Mouse (Mus musculus) E14TG2a.4 (cell line): Measurements from ENCODE around the gene Gm10382.
A peak's percentile ranks its signal among the peaks of the same experiment; 100 is the strongest.
"Not testable (repeated sequence)": the region's sequence is repeated elsewhere in the genome, so short reads cannot be mapped to it uniquely, and the experiment has no call there.

Source experiments
- H3K27me3 ChIP-seq: 2 replicates; pipeline ENCODE4 v1.6.1; 2014; ENCODE audit warnings: low read length, control low read depth; ENCODE audit not compliant: insufficient read depth
- H3K36me3 ChIP-seq: 2 replicates; pipeline ENCODE4 v1.6.1; 2014; ENCODE audit warnings: low read length, control low read depth; ENCODE audit not compliant: insufficient read depth
- H3K4me1 ChIP-seq: replicated peaks from 2 replicates; pipeline ENCODE4 v1.6.1; 2014; ENCODE audit warnings: low read depth, low read length, control low read depth
- H3K4me3 ChIP-seq: replicated peaks from 2 replicates; pipeline ENCODE4 v1.5.1; 2014; ENCODE audit warnings: mild to moderate bottlenecking, low read length
- H3K9me3 ChIP-seq: 2 replicates; pipeline ENCODE4 v1.6.1; 2014; ENCODE audit warnings: low read length, control low read depth
- CTCF ChIP-seq: conservative IDR thresholded peaks from 2 replicates; pipeline ENCODE4 v1.5.1; 2014; ENCODE audit warnings: low read length
- NANOG ChIP-seq: IDR thresholded peaks from 2 replicates; pipeline ENCODE4 v1.6.1; 2014; ENCODE audit warnings: borderline replicate concordance, low read length, mixed read lengths
- POU5F1 ChIP-seq: IDR thresholded peaks from 2 replicates; pipeline ENCODE4 v1.6.1; 2014; ENCODE audit warnings: low read length, borderline replicate concordance

Gm10382 gene

DNA sequence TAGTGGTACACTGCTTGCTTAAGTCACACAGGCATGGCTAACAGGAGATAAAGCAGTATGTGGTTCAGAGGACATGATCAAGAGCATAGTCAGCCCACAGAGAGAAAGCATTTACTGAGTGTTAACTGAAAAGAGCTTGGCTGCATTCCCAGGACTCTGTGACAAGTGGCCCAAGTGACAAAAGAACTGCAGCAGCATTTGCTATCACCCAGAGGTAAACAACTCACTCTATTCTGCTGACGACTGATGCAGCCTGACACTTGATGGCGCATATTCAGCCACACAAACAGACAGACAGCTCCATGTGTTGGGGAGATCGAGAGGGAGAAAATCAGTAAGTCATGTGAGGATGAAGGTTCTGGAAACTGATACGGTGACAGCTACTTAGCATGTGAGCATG is 24.6 kb downstream of the Gm10382 start:
- peaks cover 27% of the 10 kb centered on the region for H3K4me1 ChIP-seq
- no peak overlapping the region for H3K4me3 ChIP-seq
- no peaks in the 10 kb centered on the region for H3K9me3 ChIP-seq
- peaks cover 62% of the 10 kb centered on the region for H3K36me3 ChIP-seq
- no peaks in the 10 kb centered on the region for H3K27me3 ChIP-seq
- no peak for TF ChIP-seq POU5F1
- no peak for TF ChIP-seq CTCF
- TF ChIP-seq NANOG: no peak

DNA sequence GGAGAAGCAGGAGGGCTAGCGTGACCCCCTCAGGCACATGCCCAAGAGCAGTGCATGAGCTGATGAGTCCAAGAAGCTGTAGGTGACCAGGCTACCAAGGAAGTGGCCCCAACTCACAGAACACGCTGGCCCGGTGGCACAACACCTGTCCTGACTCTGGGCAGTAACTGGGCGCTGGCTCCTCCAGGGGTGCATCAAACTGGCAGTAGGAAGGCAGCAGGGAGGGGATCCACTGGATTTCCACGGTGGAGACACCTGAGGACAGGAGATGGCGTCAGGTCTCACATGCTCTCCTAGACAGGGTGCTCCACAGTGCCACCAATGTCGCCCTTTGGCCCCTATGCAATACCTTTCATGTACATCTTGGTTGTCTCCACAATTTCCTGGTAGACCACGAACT is 27.1 kb downstream of the Gm10382 start:
- Histone ChIP-seq H3K4me1 (peaks cover 36% of the 10 kb centered on the region), H3K4me3 (no peak overlapping the region), H3K36me3 (peaks cover 86% of the 10 kb centered on the region), H3K9me3 (no peaks in the 10 kb centered on the region), H3K27me3 (no peaks in the 10 kb centered on the region)
- TF ChIP-seq CTCF (no peak), POU5F1 (no peak)

- Histone ChIP-seq H3K27me3 (no peaks in the 10 kb centered on the region), H3K9me3 (no peaks in the 10 kb centered on the region), H3K36me3 (peaks cover 100% of the 10 kb centered on the region), H3K4me3 (peak overlapping the region; percentile 70), H3K4me1 (peaks cover 36% of the 10 kb centered on the region)
- TF ChIP-seq NANOG (no peak), POU5F1 (no peak), CTCF (no peak)
Measured at GRCm38 (mm10) chr5:125418636-125419035, 29.5 kb downstream of the Gm10382 start.

- no peak for TF ChIP-seq CTCF
- TF ChIP-seq POU5F1: no peak
- no peak for TF ChIP-seq NANOG
- H3K4me1 ChIP-seq: peaks cover 36% of the 10 kb centered on the region
- H3K9me3 ChIP-seq: no peaks in the 10 kb centered on the region
- H3K36me3 ChIP-seq: peaks cover 100% of the 10 kb centered on the region
- peak overlapping the region; percentile 70 for H3K4me3 ChIP-seq
- H3K27me3 ChIP-seq: no peaks in the 10 kb centered on the region
Measured at GRCm38 (mm10) chr5:125419124-125419523, 30.0 kb downstream of the Gm10382 start.

DNA sequence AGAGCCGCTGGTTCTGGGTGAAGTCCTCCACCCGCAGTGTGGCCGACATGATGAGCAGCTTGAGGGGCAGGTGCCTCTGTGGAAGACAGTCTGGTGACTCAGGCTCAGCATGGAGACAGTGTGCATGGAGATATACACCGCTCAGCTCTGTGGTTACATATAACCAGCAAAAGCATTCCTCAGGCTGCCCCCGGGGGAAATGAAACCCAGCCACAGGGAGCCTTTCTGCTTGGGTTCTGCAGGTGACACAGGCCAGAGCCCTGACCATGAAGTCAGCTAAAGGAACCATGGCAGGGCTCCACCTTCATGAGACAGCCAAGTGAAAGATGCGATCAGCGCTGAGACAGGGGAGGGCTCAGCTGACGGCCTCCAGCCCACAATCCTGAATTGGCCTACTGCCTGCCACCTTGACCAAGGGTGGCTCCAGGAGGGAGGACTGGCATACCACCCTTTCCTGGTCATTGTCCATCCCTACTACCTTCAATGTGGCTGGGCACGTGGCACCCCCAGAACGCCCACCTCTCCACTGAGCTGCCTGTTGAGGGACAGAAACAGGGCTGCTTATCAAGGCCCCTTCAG is 36.7 kb downstream of the Gm10382 start:
- Histone ChIP-seq H3K36me3 (peaks cover 100% of the 10 kb centered on the region), H3K9me3 (no peaks in the 10 kb centered on the region), H3K4me3 (no peak overlapping the region), H3K4me1 (peaks cover 64% of the 10 kb centered on the region), H3K27me3 (no peaks in the 10 kb centered on the region)
- TF ChIP-seq POU5F1 (no peak), CTCF (no peak), NANOG (no peak)

GRCm38 (mm10) chr5:125426343-125426742 is 37.2 kb downstream of the Gm10382 start:
- Histone ChIP-seq H3K4me3 (peak overlapping the region; percentile 23; the same call in 1 of the 2 replicates), H3K9me3 (no peaks in the 10 kb centered on the region), H3K4me1 (peaks cover 61% of the 10 kb centered on the region), H3K36me3 (peaks cover 100% of the 10 kb centered on the region), H3K27me3 (no peaks in the 10 kb centered on the region)
- TF ChIP-seq NANOG (no peak), CTCF (no peak), POU5F1 (no peak)

DNA sequence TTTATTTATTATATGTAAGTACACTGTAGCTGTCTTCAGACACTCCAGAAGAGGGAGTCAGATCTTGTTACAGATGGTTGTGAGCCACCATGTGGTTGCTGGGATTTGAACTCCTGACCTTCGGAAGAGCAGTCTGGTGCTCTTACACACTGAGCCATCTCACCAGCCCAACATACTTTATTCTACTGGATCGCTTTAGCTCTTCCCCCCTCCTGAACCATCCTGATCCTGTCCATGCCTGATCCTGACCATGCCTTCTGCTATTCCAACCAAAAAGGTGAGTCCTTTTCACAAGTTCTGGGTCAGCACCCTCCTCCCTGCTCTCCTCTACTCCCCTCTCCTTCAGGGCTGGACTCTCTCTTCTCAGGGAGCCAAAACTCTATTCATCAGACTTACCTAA is 43.2 kb downstream of the Gm10382 start:
- not testable (repeated sequence) for H3K27me3 ChIP-seq, H3K9me3 ChIP-seq
- Histone ChIP-seq H3K36me3 (peaks cover 52% of the 10 kb centered on the region), H3K4me1 (peaks cover 64% of the 10 kb centered on the region), H3K4me3 (peak overlapping the region; percentile 98; the same call in 1 of the 2 replicates)

GRCm38 (mm10) chr5:125433793-125434337 is 44.7 kb downstream of the Gm10382 start, which contains the start of gene Dhx37:
Gene Dhx37 (minus strand): TSS chr5:125434121.
- H3K36me3 ChIP-seq: peaks cover 36% of the 10 kb centered on the region
- H3K9me3 ChIP-seq: no peaks in the 10 kb centered on the region
- H3K27me3 ChIP-seq: no peaks in the 10 kb centered on the region
- peak within 1 kb of the TSS; percentile 98 for H3K4me3 ChIP-seq
- H3K4me1 ChIP-seq: peaks cover 50% of the 10 kb centered on the region
- TF ChIP-seq POU5F1 (no peak), CTCF (no peak), NANOG (no peak)

DNA sequence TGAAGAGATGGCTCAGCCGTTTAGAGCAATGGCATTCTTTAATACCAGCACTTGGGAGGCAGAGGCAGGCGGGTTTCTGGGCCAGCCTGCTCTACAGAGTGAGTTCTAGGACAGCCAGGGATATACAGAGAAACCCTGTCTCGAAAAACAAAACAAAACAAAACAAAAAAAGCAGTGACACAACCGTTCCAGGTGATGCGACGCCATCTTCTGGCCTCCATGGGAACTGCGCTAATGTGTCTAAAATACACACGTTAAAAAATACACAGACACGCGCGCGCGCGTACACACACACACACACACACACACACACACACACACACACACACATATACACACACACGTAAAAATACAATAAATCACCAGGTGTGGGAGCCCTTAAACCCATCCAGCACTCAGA is 45.2 kb downstream of the Gm10382 start:
- Histone ChIP-seq H3K4me3 (peak overlapping the region; percentile 98), H3K4me1 (peaks cover 45% of the 10 kb centered on the region), H3K36me3 (peaks cover 31% of the 10 kb centered on the region)
- H3K27me3 ChIP-seq, H3K9me3 ChIP-seq: not testable (repeated sequence)
- peak; percentile 35 for TF ChIP-seq CTCF
